Mouse (Mus musculus) liver, adult 2 months (tissue): ENCODE results near the gene Clcn6.

Experiments used
- CTCF ChIP-seq: fragments of 200-500 bp; IDR thresholded peaks from 2 replicates; pipeline ENCODE4 v1.5.1; 2011; ENCODE audit warnings: low read depth, low read length, control low read depth
- POLR2A ChIP-seq: fragments of 200-500 bp; IDR thresholded peaks from 2 replicates; pipeline ENCODE4 v1.6.1; 2011; ENCODE audit warnings: low read length, control low read depth; ENCODE audit not compliant: insufficient read depth; ENCODE audit errors: extremely low read depth

DNA sequence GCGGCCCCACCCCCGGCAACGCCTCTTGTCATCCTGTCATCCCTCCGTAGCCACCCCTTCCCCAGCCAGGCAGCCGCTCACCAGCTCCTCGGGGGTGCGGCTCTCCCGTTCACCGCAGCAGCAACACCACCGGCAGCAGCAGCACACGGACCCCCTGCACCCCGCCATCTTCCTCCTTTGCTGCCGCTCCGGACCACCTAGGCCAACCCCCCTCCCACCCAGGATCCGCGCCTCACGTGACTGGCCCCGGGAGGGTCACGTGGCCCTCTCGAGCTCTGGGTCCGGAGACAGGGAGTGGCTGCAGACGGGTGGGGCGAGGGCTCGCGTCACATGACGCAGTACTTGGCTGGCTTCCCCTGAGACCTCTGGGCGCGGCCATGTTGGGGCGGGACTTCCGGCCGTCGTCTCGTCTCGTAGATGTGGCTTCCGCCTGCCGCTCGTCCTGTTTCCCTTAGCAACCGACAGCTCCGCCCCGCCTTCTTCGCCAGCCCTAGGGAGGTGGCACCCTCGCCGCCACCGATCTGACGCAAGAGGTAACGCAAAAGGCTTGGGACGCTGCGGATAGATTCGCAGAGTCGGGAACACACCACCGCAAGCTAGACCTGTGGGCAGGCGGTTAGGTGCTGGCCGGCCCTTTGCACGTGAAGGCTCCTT is at the start of gene Clcn6, which contains the start of gene Mthfr:
- no peak for TF ChIP-seq CTCF
- peak; percentile 71 for TF ChIP-seq POLR2A
